ENCODE assay signal across 10 mouse cellular contexts in the genomic region with DNA sequence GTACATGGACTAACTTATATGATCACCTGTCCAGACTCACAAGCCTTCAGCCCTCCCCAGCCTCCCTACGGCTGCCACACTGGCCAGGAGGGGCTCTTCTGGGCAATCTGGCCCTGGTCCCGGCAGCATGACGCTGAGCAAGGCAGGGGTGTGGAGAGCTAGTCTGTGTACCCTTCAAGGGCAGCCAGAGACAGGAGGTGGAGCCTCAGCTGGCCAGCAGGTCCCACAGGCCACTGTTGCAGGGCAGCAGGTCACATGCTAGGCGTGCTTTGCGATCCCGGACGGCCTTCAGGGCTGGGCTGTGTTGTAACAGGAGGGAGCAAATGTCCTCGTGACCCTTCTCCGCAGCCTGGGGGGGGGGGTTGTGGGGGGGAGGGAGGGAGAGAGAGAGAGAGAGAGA. TPM values are rescaled to one million over a fixed set of nuclear protein-coding genes. Genes with fewer than 3 reads are reported as not detected.
A peak's percentile ranks its signal among the peaks of the same experiment; 100 is the strongest.
DNase-seq lines count a peak whose midpoint lies in the region; ATAC-seq and TF ChIP-seq lines count a peak whose summit lies in the region.
"Had no signal": no experiment of that assay in that cellular context is flagged by ENCODE, and none has a peak within 500 bp of the region (broad histone marks: within the 10 kb centered on the region; RNA-seq: fewer than 3 reads in every experiment).

TSS of gene Gm42417 (minus strand) at position 244 of the 400 bp plus-strand sequence.

- intact Hi-C loops in left cerebral cortex, postnatal 25 days (cut with DNase I): no loop called here

- no peaks in the 10 kb centered on the region for H3K27me3 ChIP-seq in intestine, embryonic 16.5 days (replicated peaks; ENCODE audit: control insufficient read depth, insufficient read depth, low read length)
- H3K27me3 ChIP-seq in lung, embryonic 15.5 days: no peaks in the 10 kb centered on the region
- H3K27me3 ChIP-seq in thymus, adult 2 months (ENCODE audit: control insufficient read depth, insufficient read depth, low read length): no peaks in the 10 kb centered on the region
- H3K27me3 ChIP-seq: embryonic facial prominence, embryonic 12.5 days; Patski had no signal

- 37% methylated on average over 9 of the region's 9 CpGs for WGBS in intestine, embryonic 16.5 days
- 41% methylated on average over 9 of the region's 9 CpGs for WGBS in lung, embryonic 15.5 days
- WGBS in thymus, adult 2 months: 89% methylated on average over 9 of the region's 9 CpGs

- TF ChIP-seq CTCF in thymus, adult 2 months (IDR thresholded peaks at IDR 0.05; ENCODE audit: borderline replicate concordance, control insufficient read depth, extremely low read depth, insufficient read depth, low read length, poor library complexity): no peak

- no peak within 1 kb of the TSS for H3K4me2 ChIP-seq in intestine, embryonic 16.5 days (ENCODE audit: low read depth, low read length)
- H3K4me2 ChIP-seq in lung, embryonic 15.5 days: no peak within 1 kb of the TSS
- H3K4me2 ChIP-seq: embryonic facial prominence, embryonic 12.5 days had no signal

- DNase-seq in adrenal gland, postnatal 10 days: peak; percentile 93
- peak; percentile 73 for DNase-seq in gastrocnemius, postnatal 10 days
- no peak for DNase-seq in left cerebral cortex, postnatal 25 days (ENCODE audit: low spot score in 2 of 2)
- no peak for DNase-seq in thymus, adult 2 months

- H3K27ac ChIP-seq in intestine, embryonic 16.5 days (ENCODE audit: low read length): peak within 1 kb of the TSS; percentile 54
- no peak within 1 kb of the TSS for H3K27ac ChIP-seq in lung, embryonic 15.5 days
- H3K27ac ChIP-seq in thymus, adult 2 months (ENCODE audit: control insufficient read depth, insufficient read depth, low read length): no peak within 1 kb of the TSS
- H3K27ac ChIP-seq: embryonic facial prominence, embryonic 12.5 days had no signal

- H3K4me3 ChIP-seq in intestine, embryonic 16.5 days (ENCODE audit: low read length): no peak within 1 kb of the TSS
- no peak within 1 kb of the TSS for H3K4me3 ChIP-seq in lung, embryonic 15.5 days
- H3K4me3 ChIP-seq in thymus, adult 2 months (ENCODE audit: control insufficient read depth, insufficient read depth, low read length): no peak within 1 kb of the TSS
- H3K4me3 ChIP-seq: embryonic facial prominence, embryonic 12.5 days had no signal

- TF ChIP-seq POLR2A in thymus, adult 2 months (IDR thresholded peaks at IDR 0.05; ENCODE audit: control insufficient read depth, extremely low read depth, insufficient read depth, low read length, poor library complexity): no peak

- H3K9me3 ChIP-seq in intestine, embryonic 16.5 days (ENCODE audit: control insufficient read depth, low read length): no peaks in the 10 kb centered on the region
- H3K9me3 ChIP-seq in lung, embryonic 15.5 days: no peaks in the 10 kb centered on the region
- H3K9me3 ChIP-seq: embryonic facial prominence, embryonic 12.5 days had no signal

- peak within 1 kb of the TSS; percentile 49; the same call in 1 of the 2 replicates for H3K9ac ChIP-seq in intestine, embryonic 16.5 days (ENCODE audit: low read depth, low read length)
- no peak within 1 kb of the TSS for H3K9ac ChIP-seq in lung, embryonic 15.5 days
- H3K9ac ChIP-seq: embryonic facial prominence, embryonic 12.5 days had no signal

- H3K36me3 ChIP-seq in intestine, embryonic 16.5 days (ENCODE audit: control insufficient read depth, insufficient read depth, low read length): peaks cover 16% of the 10 kb centered on the region
- peaks cover 31% of the 10 kb centered on the region for H3K36me3 ChIP-seq in lung, embryonic 15.5 days
- H3K36me3 ChIP-seq in thymus, adult 2 months (ENCODE audit: control insufficient read depth, insufficient read depth, low read length): peaks cover 17% of the 10 kb centered on the region; the same call in 1 of the 2 replicates

- ATAC-seq in intestine, embryonic 16.5 days: peak; percentile 79
- peak; percentile 16; the same call in 1 of the 2 replicates for ATAC-seq in lung, embryonic 15.5 days (ENCODE audit: borderline replicate concordance, extremely low read depth, low FRiP score, low TSS enrichment)
- no peak for ATAC-seq in granulocyte monocyte progenitor cell, adult 5-6 weeks (replicated peaks; ENCODE audit: poor library complexity, severe bottlenecking)
- ATAC-seq in CD4-positive, CD25-positive, alpha-beta regulatory T cell, adult 4 months: no peak
- ATAC-seq: Patski had no signal

- H3K4me1 ChIP-seq in intestine, embryonic 16.5 days (ENCODE audit: control insufficient read depth, insufficient read depth, low read length): no peaks in the 10 kb centered on the region
- peaks cover 3% of the 10 kb centered on the region; the same call in 1 of the 2 replicates for H3K4me1 ChIP-seq in lung, embryonic 15.5 days
- peaks cover 9% of the 10 kb centered on the region for H3K4me1 ChIP-seq in thymus, adult 2 months (replicated peaks; ENCODE audit: control insufficient read depth, insufficient read depth, low read length)
- H3K4me1 ChIP-seq: embryonic facial prominence, embryonic 12.5 days had no signal

RNA-seq across cellular contexts. Expression of gene Gm42417, which starts in this region (rescaled TPM):
- 10 to 100 TPM; 10.2 to 32.9 TPM for total RNA-seq in adrenal gland, postnatal 10 days (2021)
- total RNA-seq in gastrocnemius, postnatal 10 days (2021): 100 to 1,000 TPM; 193 to 229 TPM
- 0.37 TPM in 1 of 2 replicates, not detected in the other for polyA plus RNA-seq in intestine, embryonic 16.5 days (2015; fragmentation: Nextera tagmentation; extraction: Ambion mirVana)
- 0.25 TPM in 1 of 2 replicates, not detected in the other for polyA plus RNA-seq in lung, embryonic 15.5 days (2015; fragmentation: Nextera tagmentation; extraction: Ambion mirVana)
- total RNA-seq in granulocyte monocyte progenitor cell, adult 5-6 weeks (2014; fragmentation: Nextera tagmentation): not detected in 2 replicates
- 0.93 TPM in 1 of 2 replicates, not detected in the other for total RNA-seq in granulocyte monocyte progenitor cell, adult 5-6 weeks (2017)
- not detected for total RNA-seq in left cerebral cortex, postnatal 25 days (2021)
- polyA plus RNA-seq in thymus, adult 2 months (2012; rRNA removed): not detected in 2 replicates
- 1 to 10 TPM in 1 of 2 experiments, not detected in 1; 2.3 TPM for polyA plus RNA-seq in CD4-positive, CD25-positive, alpha-beta regulatory T cell, adult 4 months (2017; shearing (Covaris generic))

Comparison
In these comparisons a context has a peak if more than half of its experiments do, and no peak if none do; other contexts are left out.
1. RNA of gene Gm42417 (total RNA-seq): 193 to 229 TPM in gastrocnemius, postnatal 10 days; 10.2 to 32.9 TPM in adrenal gland, postnatal 10 days, not detected in left cerebral cortex, postnatal 25 days and 0.93 TPM in granulocyte monocyte progenitor cell, adult 5-6 weeks; every median in the first group is over 4 times any median in the second.
2. Peak in ATAC-seq, H3K27ac ChIP-seq and H3K9ac ChIP-seq in intestine, embryonic 16.5 days; RNA of the gene not detected or under 1 TPM.
3. Peak in ATAC-seq in lung, embryonic 15.5 days; RNA of the gene not detected or under 1 TPM.
4. DNase-seq: peak in adrenal gland, postnatal 10 days (single experiment) and gastrocnemius, postnatal 10 days (single experiment); none in left cerebral cortex, postnatal 25 days (0 of 2) and thymus, adult 2 months (single experiment).